Mouse (Mus musculus) kidney, adult 2 months (tissue): Measurements from ENCODE around the gene Frmpd4. TPM values are rescaled to one million over a fixed set of nuclear protein-coding genes. Genes with fewer than 3 reads are reported as not detected.

Experiments used
- DNase-seq: peaks from one replicate; pipeline ENCODE4 v3.0.0; 2021
- H3K27ac ChIP-seq: fragments of 200-500 bp; 2 replicates; pipeline ENCODE4 v1.5.1; 2012; ENCODE audit warnings: low read depth, low read length, control low read depth, inconsistent platforms; ENCODE audit not compliant: insufficient read depth
- H3K27me3 ChIP-seq: fragments of 200-500 bp; replicated peaks from 2 replicates; pipeline ENCODE4 v1.6.1; 2012; ENCODE audit warnings: mild to moderate bottlenecking, moderate library complexity, low read length, inconsistent platforms; ENCODE audit not compliant: control insufficient read depth, insufficient read depth
- H3K36me3 ChIP-seq: fragments of 200-500 bp; 2 replicates; pipeline ENCODE4 v1.6.1; 2012; ENCODE audit warnings: mild to moderate bottlenecking, moderate library complexity, low read length, inconsistent platforms; ENCODE audit not compliant: control insufficient read depth, insufficient read depth
- H3K4me1 ChIP-seq: fragments of 200-500 bp; 2 replicates; pipeline ENCODE4 v1.6.1; 2011; ENCODE audit warnings: low read length; ENCODE audit not compliant: control insufficient read depth, insufficient read depth
- H3K4me3 ChIP-seq: fragments of 200-500 bp; 2 replicates; pipeline ENCODE4 v1.5.1; 2011; ENCODE audit warnings: mild to moderate bottlenecking, low read depth, low read length, control low read depth; ENCODE audit not compliant: insufficient read depth
- CTCF ChIP-seq: fragments of 200-500 bp; conservative IDR thresholded peaks from 2 replicates; pipeline ENCODE4 v1.5.1; 2011; ENCODE audit warnings: low read depth, mild to moderate bottlenecking, control low read depth, low read length, moderate library complexity, mixed read lengths; ENCODE audit not compliant: insufficient read depth, insufficient read length
- POLR2A ChIP-seq: fragments of 200-500 bp; IDR thresholded peaks from one replicate; pipeline ENCODE4 v1.6.1; 2011; ENCODE audit warnings: low read depth, low read length, control low read depth
- WGBS: fragments of 180-500 bp; shearing (Covaris S2); methylation state at CpG from one replicate; pipeline ENCODE4 v1.1.7; 2018; 5-methylcytosine and 5-hydroxymethylcytosine counted together
- polyA plus RNA-seq: library from polyadenylated mRNA; depleted of rRNA; stranded (reverse); fragments of >200 nt; gene quantifications from 2 replicates; pipeline ENCODE4 v1.2.3, GENCODE M21; 2012

The Frmpd4 gene
- polyA plus RNA-seq, 1 experiment, result 0.25 TPM

DNA sequence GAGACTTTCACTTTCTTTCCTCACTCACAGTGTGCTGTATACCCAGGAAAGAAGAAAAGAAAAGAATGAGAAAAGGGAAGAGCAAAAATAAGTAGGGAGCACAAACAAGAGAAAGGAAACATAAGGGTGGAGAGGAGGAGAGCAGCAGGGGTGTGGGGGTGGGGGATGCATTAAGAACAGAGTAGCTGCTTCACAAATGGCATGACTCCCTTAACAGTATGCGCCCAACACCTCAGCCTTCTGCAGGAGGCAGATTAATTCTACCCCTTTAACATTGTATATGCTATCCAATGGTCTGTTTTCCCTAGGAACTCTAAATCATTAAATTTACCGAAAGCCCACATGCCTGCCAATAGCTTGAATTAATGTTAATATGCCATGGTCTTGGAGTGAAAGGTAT is 766.9 kb downstream of the Frmpd4 start:
- WGBS, result 88% methylated on average over 2 of the region's 2 CpGs
- TF ChIP-seq POLR2A (no peak), CTCF (no peak)

DNA sequence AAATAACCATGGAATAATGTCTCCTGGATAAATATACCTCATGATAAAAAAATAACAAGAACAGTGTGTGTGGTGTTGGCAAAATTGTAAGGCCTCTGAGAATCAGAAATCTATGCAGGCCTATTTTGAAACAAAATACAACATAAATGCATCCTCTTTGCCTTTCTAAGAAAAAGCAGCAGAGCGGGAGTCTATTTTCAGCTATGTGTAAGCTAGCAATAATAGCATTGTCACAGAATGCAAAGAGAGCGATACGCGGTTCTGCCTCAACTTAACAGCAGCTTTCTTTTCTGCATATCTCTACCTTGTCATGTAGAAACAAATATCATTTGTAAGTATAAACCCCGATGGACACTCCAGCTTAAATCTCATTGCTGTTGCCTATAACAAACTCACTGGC is 768.5 kb downstream of the Frmpd4 start:
- no peak overlapping the region for H3K4me3 ChIP-seq
- no peaks in the 10 kb centered on the region for H3K27me3 ChIP-seq
- no peaks in the 10 kb centered on the region for H3K4me1 ChIP-seq
- no peak for TF ChIP-seq POLR2A
- TF ChIP-seq CTCF, result no peak
- WGBS, result 95% methylated on average over 5 of the region's 5 CpGs
- no peak overlapping the region for H3K27ac ChIP-seq
- no peak for DNase-seq
- H3K36me3 ChIP-seq, result no peaks in the 10 kb centered on the region

More for the DNA sequence above, 766.9 kb downstream of the Frmpd4 start:
- H3K27ac ChIP-seq, result no peak overlapping the region
- no peaks in the 10 kb centered on the region for H3K4me1 ChIP-seq
- no peak overlapping the region for H3K4me3 ChIP-seq
- no peaks in the 10 kb centered on the region for H3K36me3 ChIP-seq
- no peaks in the 10 kb centered on the region for H3K27me3 ChIP-seq
- DNase-seq, result no peak

DNA sequence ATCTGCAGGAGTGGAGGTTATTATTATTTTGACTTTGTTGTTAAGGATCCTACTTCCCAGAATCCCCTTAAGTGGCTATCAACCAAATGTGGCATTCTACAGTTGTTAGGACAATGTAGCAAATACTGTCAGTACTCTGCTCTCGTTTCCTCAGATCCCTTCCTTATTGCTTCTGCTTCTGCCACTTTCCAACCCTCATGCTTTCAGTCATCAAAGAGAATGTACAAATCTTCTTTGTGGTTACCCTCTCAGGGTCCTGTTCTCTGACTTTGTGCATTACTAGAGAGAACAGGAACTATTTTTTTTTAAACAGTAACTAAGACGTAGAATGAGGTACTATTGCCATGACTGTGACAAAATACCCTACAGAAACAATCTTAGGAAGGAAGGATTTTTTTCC is 788.3 kb downstream of the Frmpd4 start:
- DNase-seq, result no peak
- H3K36me3 ChIP-seq, result no peaks in the 10 kb centered on the region
- H3K4me1 ChIP-seq, result no peaks in the 10 kb centered on the region
- 77% methylated on average over 2 of the region's 2 CpGs for WGBS
- no peak overlapping the region for H3K4me3 ChIP-seq
- TF ChIP-seq POLR2A, result no peak
- TF ChIP-seq CTCF, result no peak
- H3K27ac ChIP-seq, result no peak overlapping the region
- no peaks in the 10 kb centered on the region for H3K27me3 ChIP-seq

DNA sequence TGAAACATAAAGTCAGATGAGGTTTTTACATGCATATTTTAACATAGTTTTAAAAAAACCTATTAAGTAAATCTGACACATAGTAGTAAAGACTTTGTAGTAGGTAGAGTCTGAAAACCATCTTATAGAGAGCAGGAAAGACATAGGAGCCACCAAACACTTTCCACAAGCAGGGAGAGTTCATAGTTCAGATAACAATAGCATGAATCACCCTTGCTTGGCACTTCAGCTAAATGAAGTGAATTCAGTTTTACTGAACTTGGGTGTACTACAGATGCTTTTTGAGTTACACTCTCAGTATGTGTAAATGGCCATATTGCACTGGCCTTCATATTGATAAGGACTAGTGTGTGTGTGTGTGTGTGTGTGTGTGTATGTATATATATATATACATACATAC is 793.5 kb downstream of the Frmpd4 start:
- Histone ChIP-seq H3K4me3 (no peak overlapping the region), H3K27me3 (no peaks in the 10 kb centered on the region), H3K36me3 (no peaks in the 10 kb centered on the region), H3K27ac (no peak overlapping the region), H3K4me1 (no peaks in the 10 kb centered on the region)
- no peak for TF ChIP-seq CTCF
- TF ChIP-seq POLR2A, result no peak
- DNase-seq, result no peak

DNA sequence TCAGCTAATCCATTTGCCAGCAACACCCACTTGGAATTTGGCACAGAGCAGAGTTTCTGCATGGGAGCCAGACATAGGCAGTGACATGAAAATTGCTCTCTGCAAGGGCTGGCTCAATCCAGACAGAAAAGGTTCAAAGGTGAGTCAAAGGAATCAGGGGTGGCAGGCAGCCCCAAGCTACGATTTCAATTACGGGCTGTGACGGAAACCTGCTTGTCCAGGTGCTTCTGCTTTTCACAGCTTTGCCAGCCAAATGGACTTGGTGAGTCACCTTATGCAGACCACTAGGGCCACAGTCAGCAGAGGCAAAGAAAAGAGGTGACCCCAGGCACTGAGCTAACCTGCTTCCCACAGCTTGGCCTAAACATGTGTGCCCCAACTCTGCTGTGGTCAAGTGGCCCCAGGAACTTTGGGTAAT is 857.5 kb downstream of the Frmpd4 start:
- 29% methylated on average over 3 of the region's 3 CpGs for WGBS

DNA sequence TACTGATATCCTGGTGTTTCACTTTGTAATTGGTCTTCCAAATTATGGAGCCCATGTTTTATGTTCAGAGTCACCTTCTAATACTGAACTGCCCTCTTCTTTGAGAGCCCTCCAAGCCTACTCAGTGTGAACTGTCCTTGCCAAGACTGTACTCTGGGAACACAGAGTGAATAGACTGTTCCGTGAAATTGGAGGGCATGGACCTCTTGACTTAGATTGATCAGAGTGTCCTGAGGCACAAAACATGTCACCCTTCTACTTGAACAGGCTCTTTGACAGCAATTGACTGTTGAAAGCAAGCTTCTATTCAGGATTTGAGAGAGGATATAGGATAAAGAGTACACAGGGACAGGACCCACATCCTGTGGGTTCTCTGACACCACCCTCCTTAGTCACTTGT is 857.9 kb downstream of the Frmpd4 start:
- 46% methylated on average over 1 of the region's 1 CpGs for WGBS

More for the DNA sequence above, 857.5 kb downstream of the Frmpd4 start:
- Histone ChIP-seq H3K27ac (peak overlapping the region; percentile 28), H3K36me3 (no peaks in the 10 kb centered on the region), H3K27me3 (no peaks in the 10 kb centered on the region), H3K4me3 (no peak overlapping the region), H3K4me1 (no peaks in the 10 kb centered on the region; the same call in 1 of the 2 replicates)
- DNase-seq, result peak; percentile 79
- TF ChIP-seq POLR2A (no peak), CTCF (no peak)

DNA sequence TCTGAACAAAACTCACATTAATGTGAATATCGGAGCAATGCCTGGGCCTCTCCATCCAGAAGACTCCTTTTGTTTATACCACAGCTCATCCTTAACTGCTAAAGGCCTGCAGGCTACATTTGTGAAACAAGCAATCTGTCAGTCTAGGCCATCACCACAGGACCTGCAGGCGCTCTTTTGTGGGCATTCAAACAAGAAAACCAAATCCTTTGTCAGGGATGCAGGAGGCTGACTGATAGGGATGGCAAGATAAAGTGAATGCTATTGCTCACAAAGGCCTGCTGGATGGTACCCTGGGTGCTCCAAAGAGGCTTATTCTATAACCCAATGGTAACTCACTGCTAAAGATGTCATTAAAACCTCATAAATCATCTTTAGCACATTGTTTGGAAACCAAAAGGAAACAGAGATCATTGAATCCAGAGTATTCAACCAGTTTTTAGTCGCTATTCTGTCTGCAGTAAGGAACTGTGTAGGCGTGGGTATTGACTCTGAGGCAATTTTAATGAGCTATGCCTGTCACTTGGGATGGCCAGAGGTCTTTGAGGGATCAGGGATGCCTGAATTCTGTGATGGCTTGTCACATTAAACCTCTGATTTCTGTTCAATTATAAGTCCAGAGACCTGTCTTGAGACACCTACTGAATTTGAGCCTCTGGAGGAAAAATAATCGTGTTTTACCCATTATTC is 922.1 kb downstream of the Frmpd4 start:
- no peak for DNase-seq
- 63% methylated on average over 5 of the region's 5 CpGs for WGBS
- no peaks in the 10 kb centered on the region for H3K27me3 ChIP-seq
- no peaks in the 10 kb centered on the region for H3K4me1 ChIP-seq
- H3K36me3 ChIP-seq, result no peaks in the 10 kb centered on the region
- TF ChIP-seq POLR2A, result no peak
- TF ChIP-seq CTCF, result no peak
- H3K4me3 ChIP-seq, result no peak overlapping the region
- no peak overlapping the region for H3K27ac ChIP-seq

More for the DNA sequence above, 857.9 kb downstream of the Frmpd4 start:
- Histone ChIP-seq H3K27me3 (no peaks in the 10 kb centered on the region), H3K4me3 (no peak overlapping the region), H3K27ac (peak overlapping the region; percentile 74; the same call in 1 of the 2 replicates), H3K4me1 (no peaks in the 10 kb centered on the region; the same call in 1 of the 2 replicates), H3K36me3 (no peaks in the 10 kb centered on the region)
- DNase-seq, result no peak
- TF ChIP-seq CTCF, result no peak
- no peak for TF ChIP-seq POLR2A

DNA sequence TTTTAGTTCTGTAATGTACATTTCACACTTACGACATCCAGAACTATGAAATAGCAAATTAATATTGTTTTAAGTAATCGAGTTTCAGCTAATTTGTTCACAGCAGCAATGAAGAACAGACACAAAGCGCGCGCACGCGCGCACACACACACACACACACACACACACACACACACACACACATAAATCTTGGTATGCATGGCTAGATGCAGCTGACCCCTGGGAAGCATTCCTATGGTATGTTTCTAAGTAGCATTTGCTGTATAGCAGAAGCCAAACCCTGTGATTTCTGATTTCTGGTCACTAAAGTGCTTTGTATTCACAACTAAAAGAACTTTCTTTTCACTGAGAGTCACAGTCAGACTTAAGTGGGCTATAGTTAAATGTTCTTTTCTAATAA is 922.8 kb downstream of the Frmpd4 start:
- no peak for DNase-seq
- 94% methylated on average over 8 of the region's 8 CpGs for WGBS
- Histone ChIP-seq H3K4me1 (no peaks in the 10 kb centered on the region), H3K36me3 (no peaks in the 10 kb centered on the region), H3K4me3 (no peak overlapping the region), H3K27me3 (no peaks in the 10 kb centered on the region), H3K27ac (no peak overlapping the region)
- no peak for TF ChIP-seq POLR2A
- no peak for TF ChIP-seq CTCF
